Mouse (Mus musculus): ENCODE data around the gene Helz.

Helz gene

GRCm38 (mm10) chr11:107615696-107616095 is 68.0 kb downstream of the Helz start:
- no peak for DNase-seq (ENCODE audit: low read depth)

GRCm38 (mm10) chr11:107617976-107618375 is 70.2 kb downstream of the Helz start:
- DNase-seq (ENCODE audit: low read depth) = no peak

DNA sequence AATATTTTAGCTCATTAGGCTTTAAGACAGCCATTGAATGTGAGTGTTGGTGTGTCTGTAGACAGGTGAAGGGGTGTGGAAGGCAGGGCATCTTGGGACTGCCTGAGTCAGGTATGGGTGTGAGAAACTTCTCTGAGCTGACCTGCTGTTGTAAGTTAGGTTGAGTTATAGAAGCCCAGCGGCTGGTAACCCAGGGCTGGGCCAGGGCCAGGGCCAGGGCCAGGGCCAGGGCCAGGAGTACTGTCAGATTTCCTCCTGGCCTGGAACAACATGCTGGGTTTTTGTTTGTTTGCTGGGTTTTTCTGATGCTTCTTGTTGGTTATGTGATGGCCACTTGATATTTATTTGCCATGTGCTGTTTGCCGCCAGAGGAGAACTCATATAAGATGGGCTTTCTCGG is 76.9 kb downstream of the Helz start:
- no peak for DNase-seq (ENCODE audit: low read depth)

DNA sequence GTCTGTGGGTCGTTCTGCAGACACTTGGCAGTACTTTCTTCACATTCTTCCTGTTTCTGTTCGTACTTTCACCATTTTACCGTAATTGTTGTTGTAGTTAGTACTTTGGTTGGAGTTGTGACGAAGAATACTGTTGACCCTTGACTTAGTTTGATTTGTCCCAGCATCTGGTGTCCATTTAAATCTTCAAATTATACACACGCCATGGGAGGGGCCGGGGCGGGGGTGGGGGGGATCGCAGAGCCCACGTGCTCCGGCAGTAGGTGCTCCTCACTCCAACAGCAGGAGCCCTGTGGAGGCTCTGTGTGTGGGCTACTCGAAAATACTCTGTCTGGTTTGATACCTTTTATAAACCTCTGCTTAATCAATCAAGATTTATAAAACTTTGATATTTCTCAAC is 78.0 kb downstream of the Helz start:
- DNase-seq (ENCODE audit: low read depth) = no peak

- peak; percentile 3 for DNase-seq (ENCODE audit: low read depth)
Observed at GRCm38 (mm10) chr11:107629504-107629903, 81.8 kb downstream of the Helz start.

DNA sequence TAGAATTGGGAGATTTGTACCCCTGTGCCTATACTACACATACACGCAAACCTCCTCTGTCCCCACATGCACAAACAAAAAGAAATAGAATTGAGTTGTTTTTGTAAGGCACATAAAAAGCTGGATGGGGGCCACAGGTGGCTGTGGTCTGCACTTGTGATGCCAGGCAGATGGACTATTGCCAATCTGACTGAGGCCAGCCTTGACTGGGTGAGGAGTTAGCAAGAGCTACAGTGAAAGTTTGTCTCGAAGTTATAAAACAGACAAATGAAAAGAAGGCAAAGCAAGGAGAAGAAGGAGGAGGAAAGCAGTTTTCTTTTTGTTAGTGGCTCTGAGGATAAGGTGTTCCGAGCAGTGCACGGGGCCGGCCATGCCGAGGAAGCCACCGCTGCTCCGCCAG is 82.2 kb downstream of the Helz start:
- no peak for DNase-seq (ENCODE audit: low read depth)

GRCm38 (mm10) chr11:107631124-107631523 is 83.4 kb downstream of the Helz start:
- no peak for DNase-seq (ENCODE audit: low read depth)

GRCm38 (mm10) chr11:107633563-107634146 is 85.9 kb downstream of the Helz start:
- no peak for DNase-seq (ENCODE audit: low read depth)

DNA sequence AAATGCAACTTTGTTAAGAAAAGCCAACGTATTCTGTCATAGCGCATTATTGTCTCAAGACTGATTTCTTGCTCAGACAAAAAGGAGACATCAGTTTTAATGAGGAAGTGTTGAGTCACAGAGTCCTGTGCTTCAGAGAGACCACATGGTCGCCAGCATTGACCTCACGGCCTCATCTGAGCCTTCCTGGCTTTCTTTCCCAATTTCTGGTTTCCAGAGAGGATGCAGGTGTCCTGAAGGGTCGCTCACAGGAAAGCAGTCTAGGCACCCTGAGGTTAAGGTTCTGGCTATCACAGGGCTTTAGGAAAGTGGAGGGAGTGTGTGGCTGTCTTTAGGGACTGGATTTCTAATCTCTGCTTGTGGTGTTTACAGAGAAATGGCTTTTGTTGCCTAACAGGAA is 90.4 kb downstream of the Helz start:
- no peak for DNase-seq (ENCODE audit: low read depth)

DNA sequence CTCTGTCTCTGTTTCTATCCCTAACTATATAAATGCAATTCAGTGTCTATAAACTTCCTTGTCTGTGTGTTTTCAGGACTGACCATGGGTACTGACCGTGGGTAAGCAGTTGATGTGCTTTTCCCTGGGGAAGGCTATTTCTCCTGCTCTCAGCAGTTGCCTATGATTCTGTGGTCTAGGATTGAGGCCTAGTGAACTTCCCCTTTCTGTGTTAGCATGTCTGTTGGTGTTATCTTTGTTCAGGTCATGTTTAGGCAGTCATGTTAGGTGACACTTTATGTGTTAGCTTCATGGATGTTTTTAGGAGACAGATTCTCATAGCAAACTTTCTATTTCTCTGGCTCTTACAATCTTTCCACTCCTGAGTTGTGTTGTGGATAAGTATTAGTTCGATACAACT is 91.9 kb downstream of the Helz start:
- DNase-seq (ENCODE audit: low read depth) = no peak

GRCm38 (mm10) chr11:107644461-107644860 is 96.7 kb downstream of the Helz start:
- no peak for DNase-seq (ENCODE audit: low read depth)

DNA sequence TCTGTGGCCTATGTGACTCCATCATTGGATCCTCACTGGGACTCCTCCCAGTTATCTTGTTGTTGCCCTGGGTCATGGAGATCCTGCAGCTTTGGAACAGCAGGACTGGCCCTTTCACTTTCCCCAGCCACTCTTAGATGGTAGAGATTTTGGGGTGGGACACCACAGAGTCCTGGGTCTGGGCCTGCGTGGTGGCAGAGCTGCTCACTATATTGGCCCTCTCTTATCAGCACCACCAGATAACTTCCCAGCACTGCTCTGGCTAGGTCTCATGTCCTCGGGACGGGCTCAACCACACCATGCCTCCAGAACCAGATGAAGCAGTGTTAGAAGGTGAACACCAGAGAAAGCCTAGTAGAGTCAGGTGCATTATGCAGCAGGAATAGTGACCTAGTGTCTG is 99.6 kb downstream of the Helz start:
- DNase-seq (ENCODE audit: low read depth) = peak; percentile 10

DNA sequence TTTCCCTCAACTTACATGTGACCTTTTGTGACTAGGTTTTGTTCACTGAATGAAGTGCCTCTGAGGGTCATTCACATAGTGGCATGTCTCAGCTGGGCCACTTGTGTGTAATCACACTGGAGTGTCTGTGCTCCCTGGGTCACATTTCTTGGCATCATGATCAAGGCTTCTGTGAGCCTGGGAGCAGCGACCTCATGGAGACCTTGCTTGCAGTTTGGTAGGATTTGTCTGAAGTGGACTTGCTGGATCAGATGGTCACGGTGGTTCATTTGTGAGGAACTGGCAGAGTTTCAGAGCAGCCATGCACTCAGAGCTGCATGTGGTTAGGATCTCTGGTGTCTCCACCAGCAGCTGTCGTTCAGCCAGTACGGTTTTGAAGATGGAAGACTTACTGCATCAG is 100.9 kb downstream of the Helz start:
- DNase-seq (ENCODE audit: low read depth) = no peak

DNA sequence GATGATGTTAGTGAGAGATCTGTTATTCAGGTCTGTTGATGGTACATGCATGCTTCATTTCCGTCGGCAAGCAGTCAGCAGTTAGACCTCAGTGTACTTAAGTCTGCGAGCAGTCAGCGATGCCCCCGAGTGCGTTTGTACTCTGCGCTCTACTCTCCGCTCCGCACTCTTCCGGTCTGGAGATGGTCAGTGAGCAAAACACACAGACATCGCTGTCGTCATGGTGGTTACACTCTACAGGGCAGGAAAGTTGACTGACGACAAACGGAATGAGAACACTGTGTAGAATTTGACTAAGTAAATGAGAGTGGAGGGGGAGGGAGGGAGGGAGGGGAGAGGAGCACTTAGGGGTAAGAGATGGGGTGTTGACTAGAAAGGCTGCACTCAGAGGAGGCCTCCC is 101.7 kb downstream of the Helz start:
- DNase-seq (ENCODE audit: low read depth) = no peak

DNA sequence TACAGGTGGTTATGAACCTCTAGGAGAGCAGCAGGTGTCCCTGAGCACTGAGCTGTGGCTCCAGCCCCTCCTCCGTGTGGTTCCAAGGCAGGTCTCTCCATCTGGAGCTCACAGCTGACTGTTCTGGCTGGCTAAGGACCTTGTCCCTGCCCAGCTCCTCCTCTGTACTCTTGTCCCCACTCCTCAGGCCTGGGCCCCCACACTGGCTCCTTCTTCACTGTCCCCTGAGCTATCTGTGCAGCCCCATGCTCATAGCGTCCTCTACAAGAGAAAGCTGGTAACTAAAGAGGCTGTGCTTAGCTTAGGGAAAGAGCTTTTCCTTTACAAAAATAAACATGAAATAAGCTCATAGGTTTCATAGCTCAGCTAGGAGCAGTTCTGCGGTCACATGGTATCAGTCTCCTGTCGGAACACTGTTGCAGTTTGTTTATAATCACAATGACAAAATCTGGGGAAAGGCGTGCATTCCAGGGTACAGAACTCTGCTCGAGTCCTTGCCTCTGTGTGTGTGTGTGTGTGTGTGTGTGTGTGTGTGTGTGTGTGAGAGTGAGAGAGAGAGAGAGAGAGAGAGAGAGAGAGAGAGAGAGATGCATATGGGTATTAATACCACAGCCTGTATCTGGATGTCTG is 102.8 kb downstream of the Helz start:
- DNase-seq (ENCODE audit: low read depth) = no peak

- DNase-seq (ENCODE audit: low read depth) = no peak
Observed at GRCm38 (mm10) chr11:107651391-107651790, 103.7 kb downstream of the Helz start.

DNA sequence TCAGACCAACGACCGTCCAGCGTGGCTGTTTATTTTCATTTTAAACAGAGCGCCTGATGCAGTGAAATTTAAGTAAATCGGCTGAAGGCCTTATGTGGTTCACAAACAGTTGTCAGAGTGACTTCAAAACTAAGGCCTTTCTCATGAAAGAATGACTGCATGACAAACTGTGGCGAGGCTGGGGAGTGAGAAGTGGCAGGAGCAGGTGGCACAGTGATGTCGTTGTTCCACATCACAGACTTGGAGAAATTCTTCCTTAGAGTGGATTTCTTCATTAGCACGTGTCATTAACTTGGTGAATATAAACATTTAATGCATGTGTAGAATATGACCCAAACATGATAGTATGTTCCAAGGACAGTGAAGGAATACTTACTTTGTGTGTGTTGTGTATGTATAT is 104.4 kb downstream of the Helz start:
- no peak for DNase-seq (ENCODE audit: low read depth)

- DNase-seq (ENCODE audit: low read depth) = no peak
Observed at GRCm38 (mm10) chr11:107655538-107655937, 107.8 kb downstream of the Helz start.

DNA sequence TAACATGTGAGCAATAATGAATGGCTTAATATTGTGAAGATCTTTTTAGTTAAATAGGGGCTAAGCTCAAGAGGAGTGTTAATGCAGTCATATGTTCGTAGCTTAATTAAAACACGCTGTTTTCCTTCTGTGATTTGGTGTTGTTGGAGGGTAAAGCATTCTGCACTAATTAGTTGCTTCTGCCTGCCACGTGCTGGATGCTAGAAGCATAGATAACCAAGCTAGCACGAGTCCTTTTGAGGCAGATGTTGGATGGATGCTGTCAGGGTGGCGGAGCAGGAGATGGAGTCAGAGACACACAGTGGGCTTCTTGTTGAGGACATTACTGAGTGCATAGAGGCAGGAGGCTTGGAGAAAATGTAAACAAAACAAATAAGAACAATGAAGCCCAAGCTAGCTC is 109.4 kb downstream of the Helz start:
- no peak for DNase-seq (ENCODE audit: low read depth)

DNA sequence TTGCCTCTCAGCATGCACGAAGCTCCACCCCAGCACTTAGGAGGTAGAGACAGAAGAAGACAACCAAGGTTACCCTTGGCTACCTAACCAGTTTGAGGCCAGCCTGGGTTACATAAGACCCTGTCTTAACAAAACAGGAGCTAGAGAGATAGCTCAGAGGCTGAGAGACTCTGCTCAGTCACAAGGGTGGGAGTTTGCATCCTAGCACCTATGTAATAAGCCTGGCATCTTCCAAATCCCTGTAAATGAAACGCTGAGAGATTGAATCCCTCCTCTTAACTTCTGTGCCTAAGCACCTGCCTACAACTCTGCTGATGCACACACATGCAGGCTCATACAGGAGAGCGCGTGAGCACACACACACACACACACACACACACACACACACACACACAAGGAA is 112.7 kb downstream of the Helz start:
- no peak for DNase-seq (ENCODE audit: low read depth)

DNA sequence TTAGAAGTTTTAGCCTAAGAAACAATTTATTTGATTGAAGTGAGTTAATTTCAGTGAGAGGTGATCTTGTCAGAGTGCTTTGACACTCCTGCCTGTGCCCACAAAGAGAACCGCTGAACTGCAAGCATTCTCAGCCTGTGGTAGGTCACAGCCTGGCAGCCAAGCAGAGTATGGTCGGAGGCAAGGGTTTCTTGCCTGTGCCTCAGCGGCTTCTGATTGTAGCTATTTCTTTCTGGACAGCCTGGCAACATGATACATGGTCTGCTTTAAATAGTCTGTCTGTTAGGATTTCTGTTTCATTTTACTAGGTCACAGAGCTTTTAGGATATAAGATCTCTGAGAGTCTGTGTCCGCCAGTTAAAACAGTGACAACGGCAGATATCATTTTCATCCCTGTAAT is 114.9 kb downstream of the Helz start:
- no peak for DNase-seq (ENCODE audit: low read depth)

- DNase-seq (ENCODE audit: low read depth) = no peak
Observed at GRCm38 (mm10) chr11:107667542-107667941, 119.8 kb downstream of the Helz start.

DNA sequence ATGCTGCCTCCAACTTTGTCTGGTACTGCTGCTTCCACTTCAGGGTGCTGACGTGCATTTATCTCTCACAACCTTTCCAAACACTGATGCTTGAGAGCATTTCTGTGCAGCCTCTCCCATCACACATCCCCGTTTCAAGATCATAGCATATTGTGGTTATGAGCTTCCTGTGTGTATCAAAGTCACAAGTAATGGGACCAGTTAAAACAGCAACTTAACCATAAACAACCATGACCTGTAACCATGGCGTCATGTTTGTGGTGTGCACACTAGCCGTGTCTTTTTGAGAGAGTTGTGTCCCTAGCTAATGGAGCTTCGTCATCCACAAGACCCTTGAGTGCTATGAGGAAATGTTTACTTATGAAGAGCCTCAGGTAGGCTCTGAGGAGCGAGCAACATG is 120.5 kb downstream of the Helz start:
- DNase-seq (ENCODE audit: low read depth) = no peak

DNA sequence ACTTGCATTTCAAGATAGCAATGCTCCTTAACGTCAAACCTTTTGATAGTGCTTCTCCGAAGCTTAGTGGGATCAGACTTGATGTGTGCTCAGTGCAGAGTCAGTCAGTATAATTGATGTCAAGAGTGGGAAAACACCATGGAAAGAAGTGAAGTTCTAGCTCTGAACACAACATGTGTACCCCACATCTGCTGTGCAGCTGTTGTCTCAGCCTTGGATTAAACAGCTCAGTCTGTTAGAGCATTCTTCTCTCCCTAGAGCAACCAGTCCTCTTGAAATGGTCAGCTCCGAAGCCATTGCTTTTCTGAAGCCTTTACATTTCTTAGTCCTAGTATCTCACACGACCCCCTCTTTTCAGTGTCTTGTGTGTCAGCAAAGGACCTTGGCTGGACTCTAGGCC is 121.2 kb downstream of the Helz start:
- DNase-seq (ENCODE audit: low read depth) = no peak

All from c-Kit-positive CD71-positive TER-119-negative erythroid progenitor cells, embryonic 14.5 days (primary cell).